Mouse (Mus musculus): Measurements from ENCODE around the gene Tagln3. TPM values are rescaled to one million over a fixed set of nuclear protein-coding genes. Genes with fewer than 3 reads are reported as not detected.
A peak's percentile ranks its signal among the peaks of the same experiment; 100 is the strongest.

Gene Tagln3
- 0.30 and 0.59 TPM in 2 replicates for polyA plus RNA-seq (2012; rRNA removed)

- Histone ChIP-seq H3K27me3 (ENCODE audit: control insufficient read depth, insufficient read depth, low read length) (no peaks in the 10 kb centered on the region; the same call in 1 of the 2 replicates), H3K4me3 (ENCODE audit: control insufficient read depth, low read depth, low read length) (peak within 1 kb of the TSS; percentile 21), H3K27ac (ENCODE audit: control insufficient read depth, insufficient read depth, low read depth, low read length) (no peak within 1 kb of the TSS), H3K36me3 (ENCODE audit: control insufficient read depth, insufficient read depth, low read length) (no peaks in the 10 kb centered on the region), H3K4me1 (ENCODE audit: control insufficient read depth, insufficient read depth, low read length) (peaks cover 7% of the 10 kb centered on the region)
- TF ChIP-seq POLR2A (IDR thresholded peaks at IDR 0.05; ENCODE audit: control insufficient read depth, low read depth, low read length) (no peak), CTCF (IDR thresholded peaks at IDR 0.05; ENCODE audit: control insufficient read depth, insufficient read depth, insufficient replicate concordance, low read depth, low read length) (no peak)
Measured at GRCm38 (mm10) chr16:45724061-45724741, at the start of gene Tagln3. Gene Tagln3 (minus strand): TSS chr16:45724608.

GRCm38 (mm10) chr16:45770914-45771313 lies 46.5 kb upstream of the Tagln3 start:
- H3K27me3 ChIP-seq (ENCODE audit: control insufficient read depth, insufficient read depth, low read length) = no peaks in the 10 kb centered on the region
- H3K36me3 ChIP-seq (ENCODE audit: control insufficient read depth, insufficient read depth, low read length) = no peaks in the 10 kb centered on the region
- H3K4me3 ChIP-seq (ENCODE audit: control insufficient read depth, low read depth, low read length) = no peak overlapping the region
- TF ChIP-seq POLR2A (IDR thresholded peaks at IDR 0.05; ENCODE audit: control insufficient read depth, low read depth, low read length) (no peak), CTCF (IDR thresholded peaks at IDR 0.05; ENCODE audit: control insufficient read depth, insufficient read depth, insufficient replicate concordance, low read depth, low read length) (no peak)
- no peak overlapping the region for H3K27ac ChIP-seq (ENCODE audit: control insufficient read depth, insufficient read depth, low read depth, low read length)
- H3K4me1 ChIP-seq (ENCODE audit: control insufficient read depth, insufficient read depth, low read length) = no peaks in the 10 kb centered on the region

DNA sequence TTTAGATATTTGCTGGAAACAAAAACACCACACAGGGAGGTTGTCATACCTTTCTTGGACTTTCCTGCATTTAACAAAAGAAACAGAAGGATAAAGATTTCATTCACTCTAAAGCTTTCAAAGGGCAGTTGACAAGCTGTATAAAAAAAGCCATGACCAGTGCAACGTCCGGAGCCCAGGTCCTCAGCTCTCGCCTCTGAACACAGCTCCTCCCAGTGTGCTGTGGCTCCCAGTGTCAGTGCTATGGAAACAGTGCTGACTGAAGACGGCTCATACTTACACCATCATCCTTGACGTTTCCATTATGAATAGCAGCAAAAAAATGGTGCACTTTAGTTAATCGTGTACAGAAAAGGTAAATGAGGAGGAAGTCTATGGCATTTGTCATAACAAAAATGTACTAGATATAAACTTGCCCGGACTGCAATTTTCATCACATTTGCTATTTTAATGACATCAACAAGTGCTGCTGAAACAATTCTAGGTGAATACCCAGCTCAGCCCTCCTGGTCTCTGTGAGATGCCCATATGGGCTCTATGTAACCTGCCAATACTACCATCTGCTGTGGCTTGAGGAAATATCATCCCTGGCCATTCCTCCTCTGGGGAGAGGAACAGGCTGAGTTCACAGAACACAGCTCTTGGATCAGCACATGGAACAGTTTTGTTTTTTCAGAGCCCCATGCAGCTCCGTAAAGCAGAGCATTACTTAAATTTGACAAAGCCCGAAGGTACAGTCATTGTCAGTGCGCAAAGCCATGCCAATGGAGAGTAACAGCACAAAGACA lies 43.6 kb upstream of the Tagln3 start:
- Histone ChIP-seq H3K36me3 (ENCODE audit: control insufficient read depth, insufficient read depth, low read length) (no peaks in the 10 kb centered on the region), H3K4me3 (ENCODE audit: control insufficient read depth, low read depth, low read length) (no peak overlapping the region), H3K4me1 (ENCODE audit: control insufficient read depth, insufficient read depth, low read length) (no peaks in the 10 kb centered on the region), H3K27me3 (ENCODE audit: control insufficient read depth, insufficient read depth, low read length) (no peaks in the 10 kb centered on the region), H3K27ac (ENCODE audit: control insufficient read depth, insufficient read depth, low read depth, low read length) (no peak overlapping the region)
- TF ChIP-seq POLR2A (IDR thresholded peaks at IDR 0.05; ENCODE audit: control insufficient read depth, low read depth, low read length) (no peak), CTCF (IDR thresholded peaks at IDR 0.05; ENCODE audit: control insufficient read depth, insufficient read depth, insufficient replicate concordance, low read depth, low read length) (no peak)

GRCm38 (mm10) chr16:45767434-45767833 lies 43.0 kb upstream of the Tagln3 start:
- no peak for TF ChIP-seq POLR2A (IDR thresholded peaks at IDR 0.05; ENCODE audit: control insufficient read depth, low read depth, low read length)
- TF ChIP-seq CTCF (IDR thresholded peaks at IDR 0.05; ENCODE audit: control insufficient read depth, insufficient read depth, insufficient replicate concordance, low read depth, low read length) = no peak
- Histone ChIP-seq H3K4me1 (ENCODE audit: control insufficient read depth, insufficient read depth, low read length) (no peaks in the 10 kb centered on the region), H3K36me3 (ENCODE audit: control insufficient read depth, insufficient read depth, low read length) (no peaks in the 10 kb centered on the region), H3K4me3 (ENCODE audit: control insufficient read depth, low read depth, low read length) (no peak overlapping the region), H3K27me3 (ENCODE audit: control insufficient read depth, insufficient read depth, low read length) (no peaks in the 10 kb centered on the region), H3K27ac (ENCODE audit: control insufficient read depth, insufficient read depth, low read depth, low read length) (no peak overlapping the region)

DNA sequence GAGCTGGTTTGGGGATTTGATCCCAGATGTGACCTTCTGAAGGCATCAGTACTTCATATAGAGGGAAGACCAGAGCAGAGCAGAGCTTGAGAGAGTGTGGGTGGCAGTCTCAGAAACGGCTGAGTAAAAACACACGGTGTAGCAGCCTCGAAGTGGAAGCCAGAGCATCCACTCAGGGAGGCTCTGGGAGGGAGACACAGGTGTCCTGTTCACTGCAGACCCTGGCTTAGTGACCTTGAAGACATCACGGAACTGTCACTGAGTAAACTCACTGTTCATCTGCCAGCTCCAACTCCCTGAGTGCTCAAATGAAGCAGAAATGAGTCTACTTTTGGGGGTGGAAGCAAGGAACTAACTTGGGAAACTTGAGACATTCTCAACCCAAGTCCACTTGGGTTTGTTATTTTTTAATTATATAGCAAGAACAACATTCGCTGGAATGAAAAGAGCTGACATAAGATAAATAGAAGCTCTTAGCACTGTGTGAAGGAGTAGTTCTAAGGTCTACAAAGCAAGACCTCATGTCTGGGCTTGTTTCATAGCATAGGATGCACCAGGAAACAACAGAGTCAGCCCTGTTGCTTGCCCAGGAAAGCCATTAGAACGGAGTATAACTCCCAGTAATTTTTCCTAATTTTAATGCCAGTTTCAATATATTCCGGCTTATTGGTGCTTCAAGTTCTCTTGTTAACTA lies 41.5 kb upstream of the Tagln3 start:
- no peak overlapping the region for H3K4me3 ChIP-seq (ENCODE audit: control insufficient read depth, low read depth, low read length)
- no peaks in the 10 kb centered on the region for H3K36me3 ChIP-seq (ENCODE audit: control insufficient read depth, insufficient read depth, low read length)
- TF ChIP-seq CTCF (IDR thresholded peaks at IDR 0.05; ENCODE audit: control insufficient read depth, insufficient read depth, insufficient replicate concordance, low read depth, low read length) (no peak), POLR2A (IDR thresholded peaks at IDR 0.05; ENCODE audit: control insufficient read depth, low read depth, low read length) (no peak)

GRCm38 (mm10) chr16:45765102-45765501 lies 40.7 kb upstream of the Tagln3 start:
- H3K27me3 ChIP-seq (ENCODE audit: control insufficient read depth, insufficient read depth, low read length) = no peaks in the 10 kb centered on the region
- peak overlapping the region; percentile 10; the same call in 1 of the 2 replicates for H3K27ac ChIP-seq (ENCODE audit: control insufficient read depth, insufficient read depth, low read depth, low read length)
- TF ChIP-seq POLR2A (IDR thresholded peaks at IDR 0.05; ENCODE audit: control insufficient read depth, low read depth, low read length) (no peak), CTCF (IDR thresholded peaks at IDR 0.05; ENCODE audit: control insufficient read depth, insufficient read depth, insufficient replicate concordance, low read depth, low read length) (no peak)
- no peaks in the 10 kb centered on the region for H3K36me3 ChIP-seq (ENCODE audit: control insufficient read depth, insufficient read depth, low read length)
- H3K4me1 ChIP-seq (ENCODE audit: control insufficient read depth, insufficient read depth, low read length) = no peaks in the 10 kb centered on the region
- no peak overlapping the region for H3K4me3 ChIP-seq (ENCODE audit: control insufficient read depth, low read depth, low read length)

More for the DNA sequence above, 41.5 kb upstream of the Tagln3 start:
- no peaks in the 10 kb centered on the region for H3K4me1 ChIP-seq (ENCODE audit: control insufficient read depth, insufficient read depth, low read length)
- no peak overlapping the region for H3K27ac ChIP-seq (ENCODE audit: control insufficient read depth, insufficient read depth, low read depth, low read length)
- no peaks in the 10 kb centered on the region for H3K27me3 ChIP-seq (ENCODE audit: control insufficient read depth, insufficient read depth, low read length)
